9 mouse cellular contexts compared by ENCODE assay signal in genomic region chr4:133093056-133093455, GRCm38 (mm10). TPM values are rescaled to one million over a fixed set of nuclear protein-coding genes. Genes with fewer than 3 reads are reported as not detected.
DNase-seq lines count a peak whose midpoint lies in the region; ATAC-seq and TF ChIP-seq lines count a peak whose summit lies in the region.
"Had no signal": no experiment of that assay in that cellular context is flagged by ENCODE, and none has a peak within 500 bp of the region (broad histone marks: within the 10 kb centered on the region; RNA-seq: fewer than 3 reads in every experiment).

No protein-coding gene starts in this region.

- 75% methylated on average over 6 of the region's 6 CpGs for whole genome bisulfite sequencing in liver, adult 2 months
- 62% methylated on average over 6 of the region's 6 CpGs for WGBS in embryonic facial prominence, embryonic 14.5 days
- 65% methylated on average over 6 of the region's 6 CpGs for WGBS in hindbrain, postnatal 0 days
- 64% methylated on average over 6 of the region's 6 CpGs for WGBS in midbrain, embryonic 16.5 days

- no peak for ATAC-seq in embryonic facial prominence, embryonic 14.5 days (ENCODE audit: low read depth)
- no peak for ATAC-seq in hindbrain, postnatal 0 days
- no peak for ATAC-seq in midbrain, embryonic 16.5 days

- no peaks in the 10 kb centered on the region for H3K27me3 ChIP-seq in liver, adult 2 months (ENCODE audit: control insufficient read depth, insufficient read depth, low read length)
- H3K27me3 ChIP-seq in embryonic facial prominence, embryonic 14.5 days (replicated peaks; ENCODE audit: control insufficient read depth, insufficient read depth, low read length), result no peaks in the 10 kb centered on the region
- H3K27me3 ChIP-seq in hindbrain, postnatal 0 days (ENCODE audit: insufficient read depth, low read length), result no peaks in the 10 kb centered on the region
- H3K27me3 ChIP-seq in midbrain, embryonic 16.5 days (ENCODE audit: control insufficient read depth, insufficient read depth, low read depth, low read length), result no peaks in the 10 kb centered on the region

- peak overlapping the region; percentile 21; the same call in 1 of the 2 replicates for H3K27ac ChIP-seq in liver, adult 2 months (replicated peaks; ENCODE audit: insufficient read depth, low read depth, low read length)
- H3K27ac ChIP-seq in embryonic facial prominence, embryonic 14.5 days (replicated peaks; ENCODE audit: low read depth, low read length), result peak overlapping the region; percentile 92
- H3K27ac ChIP-seq in hindbrain, postnatal 0 days, result peak overlapping the region; percentile 87; the same call in 1 of the 2 replicates
- peak overlapping the region; percentile 19; the same call in 1 of the 2 replicates for H3K27ac ChIP-seq in midbrain, embryonic 16.5 days (ENCODE audit: low read length)

- H3K36me3 ChIP-seq in liver, adult 2 months (ENCODE audit: control insufficient read depth, insufficient read depth, low read length), result no peaks in the 10 kb centered on the region
- no peaks in the 10 kb centered on the region for H3K36me3 ChIP-seq in embryonic facial prominence, embryonic 14.5 days (ENCODE audit: control insufficient read depth, insufficient read depth, low read length)
- H3K36me3 ChIP-seq in hindbrain, postnatal 0 days (ENCODE audit: insufficient read depth, low read length), result no peaks in the 10 kb centered on the region
- H3K36me3 ChIP-seq in midbrain, embryonic 16.5 days (ENCODE audit: control insufficient read depth, insufficient read depth, low read length), result no peaks in the 10 kb centered on the region

- no peak overlapping the region for H3K9ac ChIP-seq in liver, adult 2 months (ENCODE audit: low read depth, low read length)
- peak overlapping the region; percentile 34; the same call in 1 of the 2 replicates for H3K9ac ChIP-seq in embryonic facial prominence, embryonic 14.5 days (ENCODE audit: low read depth, low read length)
- H3K9ac ChIP-seq in hindbrain, postnatal 0 days (replicated peaks; ENCODE audit: low read length), result no peak overlapping the region
- H3K9ac ChIP-seq in midbrain, embryonic 16.5 days (ENCODE audit: low read depth, low read length), result no peak overlapping the region

- TF ChIP-seq CTCF in liver, adult 2 months (IDR thresholded peaks at IDR 0.05; ENCODE audit: low read depth, low read length), result no peak
- TF ChIP-seq CTCF in hindbrain, postnatal 0 days (IDR thresholded peaks at IDR 0.05; ENCODE audit: low read depth), result no peak

- H3K9me3 ChIP-seq in embryonic facial prominence, embryonic 14.5 days (ENCODE audit: control insufficient read depth, low read length), result no peaks in the 10 kb centered on the region
- H3K9me3 ChIP-seq in hindbrain, postnatal 0 days (ENCODE audit: low read length), result no peaks in the 10 kb centered on the region
- no peaks in the 10 kb centered on the region for H3K9me3 ChIP-seq in midbrain, embryonic 16.5 days (replicated peaks; ENCODE audit: control insufficient read depth, low read length, poor library complexity, severe bottlenecking)

- H3K4me3 ChIP-seq in liver, adult 2 months (ENCODE audit: insufficient read depth, low read depth, low read length), result no peak overlapping the region
- no peak overlapping the region for H3K4me3 ChIP-seq in embryonic facial prominence, embryonic 14.5 days (ENCODE audit: low read depth, low read length)
- no peak overlapping the region for H3K4me3 ChIP-seq in hindbrain, postnatal 0 days (ENCODE audit: low read length)
- no peak overlapping the region for H3K4me3 ChIP-seq in midbrain, embryonic 16.5 days (ENCODE audit: low read depth, low read length)

- no peak for TF ChIP-seq POLR2A in liver, adult 2 months (IDR thresholded peaks at IDR 0.05; ENCODE audit: extremely low read depth, insufficient read depth, low read length)

- H3K4me1 ChIP-seq in liver, adult 2 months (ENCODE audit: control insufficient read depth, insufficient read depth, low read length), result peaks cover 34% of the 10 kb centered on the region
- peaks cover 65% of the 10 kb centered on the region for H3K4me1 ChIP-seq in embryonic facial prominence, embryonic 14.5 days (ENCODE audit: control insufficient read depth, insufficient read depth, low read length)
- H3K4me1 ChIP-seq in hindbrain, postnatal 0 days (ENCODE audit: insufficient read depth, low read length), result peaks cover 44% of the 10 kb centered on the region
- H3K4me1 ChIP-seq in midbrain, embryonic 16.5 days (ENCODE audit: control insufficient read depth, insufficient read depth, low read length), result peaks cover 48% of the 10 kb centered on the region

- H3K4me2 ChIP-seq in embryonic facial prominence, embryonic 14.5 days (ENCODE audit: low read depth, low read length), result peak overlapping the region; percentile 49; the same call in 1 of the 2 replicates
- no peak overlapping the region for H3K4me2 ChIP-seq in hindbrain, postnatal 0 days (ENCODE audit: low read depth, low read length)
- H3K4me2 ChIP-seq in midbrain, embryonic 16.5 days (ENCODE audit: low read length), result no peak overlapping the region

- no peak for DNase-seq in liver, adult 2 months (ENCODE audit: extremely low read depth, low read depth, low spot score)
- no peak for DNase-seq in liver
- DNase-seq in embryonic facial prominence, embryonic 14.5 days (ENCODE audit: low spot score), result no peak
- no peak for DNase-seq in hindbrain, postnatal 0 days (ENCODE audit: low spot score)
- no peak for DNase-seq in layer of hippocampus, postnatal 36 days
- DNase-seq in thymus, postnatal 4 days, result no peak
- no peak for DNase-seq in c-Kit-positive CD71-positive TER-119-positive erythroid progenitor cells, embryonic 14.5 days (ENCODE audit: low spot score)
- DNase-seq: cerebellum, adult 8-10 months had no signal

- H3K79me2 ChIP-seq in liver, adult 2 months (ENCODE audit: control insufficient read depth, insufficient read depth, low read length), result no peaks in the 10 kb centered on the region

RNA-seq across cellular contexts. Expression of gene Wasf2, which starts 37.2 kb away (rescaled TPM):
- 6.0 and 10.7 TPM in 2 replicates for total RNA-seq in liver, adult 2 months (2014; rRNA removed)
- 12.3 and 17.0 TPM in 2 replicates for polyA plus RNA-seq in liver, adult 2 months (2012; rRNA removed)
- 83.4 and 92.4 TPM in 2 replicates for polyA plus RNA-seq in embryonic facial prominence, embryonic 14.5 days (2014; fragmentation: Nextera tagmentation; extraction: Ambion mirVana)
- total RNA-seq in hindbrain, postnatal 0 days (2014; rRNA removed), result 14.1 and 14.7 TPM in 2 replicates
- 27.5 and 32.3 TPM in 2 replicates for polyA plus RNA-seq in hindbrain, postnatal 0 days (2015; fragmentation: Nextera tagmentation; extraction: Ambion mirVana)
- 20.1 and 27.1 TPM in 2 replicates for polyA plus RNA-seq in midbrain, embryonic 16.5 days (2015; fragmentation: Nextera tagmentation; extraction: Ambion mirVana)
- total RNA-seq in layer of hippocampus, postnatal 36 days (2021), result 10 to 100 TPM; 28.7 to 32.8 TPM

Comparison
In these comparisons a context has a peak if more than half of its experiments do, and no peak if none do; other contexts are left out.
1. H3K27ac ChIP-seq: peak in every context shown above with its lines; median percentile 92 in embryonic facial prominence, embryonic 14.5 days; 87 in hindbrain, postnatal 0 days; 21 in liver, adult 2 months; 19 in midbrain, embryonic 16.5 days.